Mouse (Mus musculus) v-Abl transformed pro-B cells (cell line): ENCODE measurements around the gene Eif2ak4.

Experiments
- in situ Hi-C, 2 experiments: fragments of 400-800 bp; cut with MboI; formaldehyde crosslinking; loops; one replicate each; pipeline ENCODE4 v1.15.1; 2025; ENCODE audit not compliant: unreplicated experiment in 2 of 2

The Eif2ak4 gene

GRCm38 (mm10) chr2:118388341-118389335 lies at the start of gene Eif2ak4:
TSS of gene Eif2ak4 (plus strand) at chr2:118388618.
- in situ Hi-C loops: no loop called here

- in situ Hi-C loops: loop anchor here in 1 of 2 experiments (5.0 kb wide), 1 partner anchor 144 kb away; no protein-coding TSS in a partner anchor
These were observed 47.1 kb upstream of the Eif2ak4 start for GRCm38 (mm10) chr2:118341295-118341694.

- in situ Hi-C loops: loop anchor here in 1 of 2 experiments (5.0 kb wide), 1 partner anchor 147 kb away; no protein-coding TSS in a partner anchor
These were observed 44.5 kb upstream of the Eif2ak4 start for GRCm38 (mm10) chr2:118343897-118344296.

DNA sequence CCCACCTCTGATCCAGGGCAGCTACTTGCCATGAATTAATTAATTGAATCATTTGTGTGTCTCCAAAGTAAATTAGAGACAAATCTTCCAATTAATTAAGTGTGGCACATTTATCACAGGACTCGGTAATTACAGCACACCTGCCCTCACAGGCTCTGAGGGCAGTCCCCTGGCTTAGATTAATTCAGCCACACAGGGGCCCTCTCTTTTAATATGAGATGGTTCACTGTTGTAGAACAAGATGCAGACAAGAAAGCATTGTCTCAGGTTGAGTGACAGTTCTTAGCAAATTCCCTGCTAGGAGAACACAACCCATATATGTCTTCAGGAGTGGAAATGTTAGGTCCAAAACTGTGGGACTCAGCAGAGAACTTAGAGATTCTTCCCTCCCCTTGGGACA lies 42.9 kb upstream of the Eif2ak4 start:
- in situ Hi-C loops: no loop called here

DNA sequence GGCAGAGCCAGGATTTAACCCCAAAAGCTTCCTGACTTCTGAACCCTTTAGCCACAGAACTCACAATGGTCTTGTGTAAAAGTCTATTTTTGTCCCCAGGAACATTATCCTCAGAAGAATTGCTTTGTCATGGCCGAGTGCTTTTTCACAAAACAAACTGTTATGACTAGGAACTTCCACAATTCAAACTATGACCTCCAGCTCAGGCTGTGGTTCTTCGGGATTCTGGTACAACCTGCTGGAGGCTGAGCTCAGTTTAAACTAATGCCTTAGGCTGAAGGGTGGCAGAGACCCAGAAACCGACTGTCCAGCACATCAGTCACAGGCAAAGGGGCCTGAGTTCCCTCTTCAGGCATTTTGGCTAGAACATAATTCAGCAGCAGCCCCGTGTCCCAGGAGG lies 34.9 kb upstream of the Eif2ak4 start:
- in situ Hi-C loops: loop anchor here in 1 of 2 experiments (25.0 kb wide), 1 partner anchor 816 kb away; no protein-coding TSS in a partner anchor

DNA sequence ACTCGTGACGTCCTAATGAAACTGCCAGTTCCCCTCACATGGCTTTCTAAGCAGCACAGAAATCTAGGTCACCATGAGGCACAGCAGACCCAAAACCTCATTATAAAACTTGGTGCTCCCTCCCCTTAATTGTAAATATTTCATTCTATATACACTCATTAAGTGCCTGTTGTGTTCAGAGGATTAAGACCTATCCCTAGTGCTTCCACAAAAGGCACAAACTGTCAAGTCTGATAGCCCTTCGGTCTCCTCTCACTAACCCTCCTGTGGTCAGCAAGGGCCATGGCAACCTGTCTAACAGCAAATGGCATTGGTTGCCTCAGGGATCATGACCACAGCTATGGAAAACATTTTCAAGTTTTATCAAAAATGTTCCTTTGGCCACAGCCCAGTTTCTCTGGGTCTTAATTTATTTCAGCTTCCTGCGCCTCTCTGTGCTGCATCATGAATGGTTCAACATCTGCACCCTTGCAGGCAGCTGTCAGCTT lies 34.5 kb upstream of the Eif2ak4 start:
- in situ Hi-C loops: loop anchor here in 1 of 2 experiments (25.0 kb wide), 1 partner anchor 817 kb away; no protein-coding TSS in a partner anchor

DNA sequence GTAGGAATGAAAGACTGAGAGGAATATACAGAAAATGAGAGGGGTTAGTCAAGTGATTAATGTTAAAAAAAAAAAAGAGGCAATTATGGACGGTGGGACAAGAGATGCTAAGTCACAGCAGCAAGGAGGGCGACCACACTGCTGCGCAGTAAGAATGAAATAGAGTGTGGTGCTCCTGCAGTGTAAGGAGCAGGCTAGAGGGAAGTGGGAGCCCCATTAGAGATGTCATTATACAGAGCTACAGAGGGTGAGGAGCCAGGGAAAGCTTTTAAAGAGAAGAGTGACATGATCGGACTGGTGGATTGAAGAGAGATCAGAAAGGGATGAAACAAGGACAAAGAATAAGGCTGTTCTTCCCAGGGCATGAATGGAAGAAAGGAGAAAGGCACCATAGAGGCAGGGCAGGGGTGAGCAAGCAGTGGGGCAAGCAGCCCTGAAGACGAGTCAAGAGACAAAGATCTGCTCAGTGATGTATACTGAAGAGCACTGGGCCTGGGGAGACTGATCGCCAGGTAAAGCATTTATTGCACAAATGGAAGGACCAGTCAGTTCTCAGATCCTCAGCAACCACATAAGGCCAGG lies 33.2 kb upstream of the Eif2ak4 start:
- in situ Hi-C loops: loop anchor here in 1 of 2 experiments (25.0 kb wide), 1 partner anchor 818 kb away; no protein-coding TSS in a partner anchor

DNA sequence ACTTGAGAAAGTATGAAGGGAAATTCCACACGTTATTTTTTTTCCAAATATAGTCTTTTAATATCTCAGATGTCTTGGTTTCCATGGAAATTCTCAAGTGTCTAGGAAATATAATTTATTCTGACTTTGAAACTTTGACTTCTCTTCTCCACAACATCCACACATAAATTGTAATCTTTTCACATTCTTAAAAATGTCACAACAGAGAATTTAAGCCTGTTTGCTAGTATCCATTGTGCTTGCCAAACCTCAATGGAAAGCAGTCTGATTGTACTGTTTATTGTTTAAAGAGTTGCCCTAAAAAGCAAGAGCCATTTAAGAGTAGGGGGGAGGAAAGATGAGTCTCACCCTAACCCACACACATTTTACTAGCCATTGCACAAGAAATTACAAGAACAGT lies 16.6 kb upstream of the Eif2ak4 start:
- in situ Hi-C loops: loop anchor here in 1 of 2 experiments (25.0 kb wide), 1 partner anchor 835 kb away; no protein-coding TSS in a partner anchor

- in situ Hi-C loops: loop anchor here in 1 of 2 experiments (25.0 kb wide), 1 partner anchor 835 kb away; no protein-coding TSS in a partner anchor
These were observed 15.9 kb upstream of the Eif2ak4 start for GRCm38 (mm10) chr2:118372561-118372900.

GRCm38 (mm10) chr2:118372901-118373571 lies 15.4 kb upstream of the Eif2ak4 start, which contains the start of gene Gpr176:
TSS of gene Gpr176 (minus strand) at chr2:118373419.
- in situ Hi-C loops: loop anchor here in 1 of 2 experiments (25.0 kb wide), 1 partner anchor 836 kb away; no protein-coding TSS in a partner anchor

GRCm38 (mm10) chr2:118373572-118374279 lies 14.7 kb upstream of the Eif2ak4 start:
- in situ Hi-C loops: loop anchor here in 1 of 2 experiments (25.0 kb wide), 1 partner anchor 836 kb away; no protein-coding TSS in a partner anchor

DNA sequence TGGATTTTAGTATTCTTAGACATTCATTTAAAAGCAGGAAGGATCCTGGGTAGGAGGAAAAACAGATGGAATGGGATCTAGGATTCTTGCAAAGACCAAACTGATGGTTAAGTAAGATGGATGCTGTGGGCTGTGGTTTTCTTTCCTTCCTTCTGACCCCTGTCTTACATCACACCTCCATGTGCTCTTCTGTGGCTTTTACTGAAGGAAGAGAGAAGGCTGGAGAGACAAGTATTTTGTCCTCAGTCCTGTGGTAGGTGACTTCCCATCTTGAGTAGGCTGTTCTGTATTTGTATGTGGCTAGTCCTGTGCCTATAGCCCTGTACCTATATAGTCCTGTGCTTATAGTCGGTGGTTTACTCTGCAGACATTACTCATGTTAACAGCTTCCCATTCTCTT lies 12.9 kb upstream of the Eif2ak4 start:
- in situ Hi-C loops: no loop called here

GRCm38 (mm10) chr2:118375931-118376330 lies 12.5 kb upstream of the Eif2ak4 start:
- in situ Hi-C loops: no loop called here

DNA sequence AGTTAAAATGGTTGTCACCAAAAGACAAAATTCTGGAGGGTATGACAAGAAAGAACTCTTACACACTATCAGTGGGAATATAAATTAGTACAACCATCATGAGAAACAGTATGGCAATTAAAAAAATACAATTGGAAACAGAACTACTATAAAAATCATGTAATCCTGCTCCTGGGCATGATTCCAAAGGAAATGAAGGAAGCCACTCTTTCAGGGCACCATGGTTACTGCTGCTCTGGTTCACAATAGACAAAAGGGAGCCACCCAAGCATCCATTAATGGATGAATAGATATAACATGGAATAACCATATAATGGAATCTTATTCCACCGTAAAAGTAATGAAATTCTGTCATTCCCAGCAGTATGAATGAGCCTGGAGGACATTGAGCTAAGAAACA lies 8.7 kb upstream of the Eif2ak4 start:
- in situ Hi-C loops: no loop called here

- in situ Hi-C loops: no loop called here
These were observed 5.0 kb upstream of the Eif2ak4 start for GRCm38 (mm10) chr2:118383387-118383786.

DNA sequence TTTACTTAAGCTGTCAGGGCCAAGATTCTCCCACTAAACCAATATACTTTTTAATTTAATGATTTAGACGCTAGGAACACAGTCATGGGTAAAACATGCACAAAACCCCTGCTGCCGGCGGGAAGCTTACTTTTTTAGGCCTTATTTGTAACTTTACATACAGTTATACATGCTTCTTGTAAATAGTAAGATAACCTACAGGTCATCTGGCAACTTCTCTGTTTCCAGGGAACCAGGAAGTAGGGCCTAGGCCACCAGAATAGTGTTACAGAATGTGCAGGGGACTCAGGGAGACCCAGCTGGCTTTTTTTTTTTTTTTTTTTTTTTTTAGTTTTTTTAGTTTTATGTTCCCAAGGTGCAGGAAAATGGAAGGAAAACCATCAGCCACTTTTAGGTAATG lies 1.2 kb downstream of the Eif2ak4 start:
- in situ Hi-C loops: no loop called here

DNA sequence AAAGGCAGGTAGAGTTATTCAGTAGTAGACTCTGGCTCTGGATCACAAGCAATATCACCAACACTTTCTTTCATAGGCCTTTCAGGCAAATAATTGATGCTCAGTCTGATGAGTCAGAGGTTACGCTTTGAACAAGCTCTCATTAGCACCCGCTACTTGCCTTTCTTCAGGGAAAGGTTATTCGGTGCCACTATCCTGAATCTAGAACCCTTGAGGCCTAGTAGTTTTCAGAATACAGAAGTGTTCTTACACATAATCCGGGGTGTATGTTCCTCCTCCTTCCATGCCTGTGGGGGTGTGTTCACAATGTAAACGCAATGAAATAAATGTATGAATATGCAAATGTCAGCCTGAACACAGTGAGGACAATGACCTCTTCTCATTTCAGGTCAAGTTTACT lies 1.7 kb downstream of the Eif2ak4 start:
- in situ Hi-C loops: no loop called here

DNA sequence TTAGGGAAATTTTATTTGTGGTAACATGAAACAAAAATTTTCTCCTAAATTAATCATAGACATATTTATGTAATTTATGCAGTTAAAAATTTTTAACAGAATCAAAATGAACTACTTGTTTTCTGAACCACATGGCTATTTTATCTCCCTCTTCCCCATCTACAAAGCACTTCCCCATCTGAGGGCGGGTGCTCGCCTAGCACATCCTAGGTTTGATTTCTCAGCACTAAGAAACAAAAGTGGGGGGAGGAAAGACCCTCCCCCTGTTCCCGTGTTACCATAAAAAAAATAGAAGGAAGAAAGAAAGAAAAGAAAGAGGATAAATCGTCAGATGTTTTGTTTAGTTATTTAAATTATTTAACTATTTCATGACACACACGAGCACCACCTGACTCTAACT lies 2.8 kb downstream of the Eif2ak4 start:
- in situ Hi-C loops: no loop called here

DNA sequence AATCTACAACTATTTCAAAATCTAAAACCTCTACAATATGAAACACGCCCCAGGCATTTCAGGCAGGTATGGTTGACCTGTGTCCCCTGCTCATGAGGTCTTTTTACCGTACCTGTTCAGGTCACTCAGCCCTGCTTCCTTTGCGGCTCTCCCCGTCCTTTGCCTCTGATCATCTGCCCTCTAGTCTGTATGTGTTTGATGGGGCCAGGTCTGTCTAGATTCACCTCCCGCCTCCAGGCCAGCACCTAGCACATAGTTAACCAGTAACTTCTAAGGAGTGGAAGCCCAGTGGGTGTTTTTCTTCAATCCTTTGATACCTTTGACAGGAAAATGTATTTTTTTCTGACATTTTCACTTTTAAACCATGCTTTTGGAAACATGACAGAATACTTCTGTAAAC lies 11.3 kb downstream of the Eif2ak4 start:
- in situ Hi-C loops: loop anchor here in 1 of 2 experiments (25.0 kb wide), 1 partner anchor 862 kb away; no protein-coding TSS in a partner anchor
